ENCODE assay signal across 9 mouse cellular contexts in the genomic region with DNA sequence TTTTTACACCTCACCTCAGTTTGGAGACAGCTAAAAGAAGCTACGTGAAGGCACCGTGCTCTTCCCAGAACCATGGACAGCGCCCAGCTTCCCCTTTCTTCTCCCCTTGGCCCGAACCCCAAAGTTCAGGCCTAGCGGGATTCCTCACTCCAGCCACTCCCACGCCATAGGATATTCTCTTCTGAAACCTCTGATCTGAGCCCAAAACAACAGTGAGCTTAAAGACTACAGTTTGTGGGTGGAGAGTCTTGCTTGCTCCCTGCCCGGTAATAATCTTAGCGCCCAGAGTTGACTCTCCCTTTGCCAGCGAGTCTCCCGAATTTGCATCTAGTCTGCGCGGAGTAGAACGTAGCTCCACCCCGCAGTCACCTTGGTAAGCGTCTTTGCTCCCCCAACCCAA. TPM values are rescaled to one million over a fixed set of nuclear protein-coding genes. Genes with fewer than 3 reads are reported as not detected.
DNase-seq lines count a peak whose midpoint lies in the region; ATAC-seq and TF ChIP-seq lines count a peak whose summit lies in the region.
"Had no signal": no experiment of that assay in that cellular context is flagged by ENCODE, and none has a peak within 500 bp of the region (broad histone marks: within the 10 kb centered on the region; RNA-seq: fewer than 3 reads in every experiment).

No protein-coding gene starts in this region.

- no peaks in the 10 kb centered on the region for H3K4me1 ChIP-seq in heart, embryonic 13.5 days
- no peaks in the 10 kb centered on the region for H3K4me1 ChIP-seq in G1E (ENCODE audit: insufficient read depth, low read depth, low read length)
- H3K4me1 ChIP-seq in embryonic facial prominence, embryonic 12.5 days, result no peaks in the 10 kb centered on the region
- 0 out of 2 replicates have a peak, but pooled peaks cover 2% of the 10 kb centered on the region for H3K4me1 ChIP-seq in stomach, embryonic 14.5 days (ENCODE audit: control insufficient read depth, insufficient read depth, low read length)
- H3K4me1 ChIP-seq: limb, embryonic 13.5 days had no signal

- no peak for DNase-seq in heart, adult 8-10 months (ENCODE audit: low spot score)
- peak; percentile 36 for DNase-seq in G1E (ENCODE audit: low spot score)
- peak; percentile 22 to 53 for DNase-seq in kidney, postnatal 36 days
- DNase-seq in natural killer cell, adult 2 months (ENCODE audit: low spot score in 2 of 2), result no peak
- no peak for DNase-seq in left cerebral cortex, postnatal 25 days (ENCODE audit: low spot score in 2 of 2)

- H3K27ac ChIP-seq in heart, embryonic 13.5 days (replicated peaks), result no peak overlapping the region
- H3K27ac ChIP-seq in embryonic facial prominence, embryonic 12.5 days, result no peak overlapping the region
- H3K27ac ChIP-seq in stomach, embryonic 14.5 days (ENCODE audit: low read length), result no peak overlapping the region
- H3K27ac ChIP-seq: limb, embryonic 13.5 days had no signal

- H3K36me3 ChIP-seq in heart, embryonic 13.5 days, result no peaks in the 10 kb centered on the region
- H3K36me3 ChIP-seq in G1E (replicated peaks), result no peaks in the 10 kb centered on the region
- no peaks in the 10 kb centered on the region for H3K36me3 ChIP-seq in embryonic facial prominence, embryonic 12.5 days
- H3K36me3 ChIP-seq in stomach, embryonic 14.5 days (ENCODE audit: control insufficient read depth, insufficient read depth, low read length), result no peaks in the 10 kb centered on the region
- H3K36me3 ChIP-seq: limb, embryonic 13.5 days had no signal

- peak overlapping the region; percentile 54 for H3K4me2 ChIP-seq in heart, embryonic 13.5 days
- peak overlapping the region; percentile 30; the same call in 1 of the 2 replicates for H3K4me2 ChIP-seq in embryonic facial prominence, embryonic 12.5 days (replicated peaks)
- peak overlapping the region; percentile 26; the same call in 1 of the 2 replicates for H3K4me2 ChIP-seq in stomach, embryonic 14.5 days (replicated peaks; ENCODE audit: low read depth, low read length)
- H3K4me2 ChIP-seq: limb, embryonic 13.5 days had no signal

- no peak for TF ChIP-seq CTCF in G1E (IDR thresholded peaks at IDR 0.05; ENCODE audit: low read depth, low read length)

- H3K9ac ChIP-seq in heart, embryonic 13.5 days, result no peak overlapping the region
- no peak overlapping the region for H3K9ac ChIP-seq in embryonic facial prominence, embryonic 12.5 days
- H3K9ac ChIP-seq in stomach, embryonic 14.5 days (replicated peaks; ENCODE audit: low read depth, low read length), result no peak overlapping the region
- H3K9ac ChIP-seq: limb, embryonic 13.5 days had no signal

- 2% methylated on average over 15 of the region's 15 CpGs for WGBS in heart, embryonic 13.5 days
- WGBS in embryonic facial prominence, embryonic 12.5 days, result under 1% methylated on average over 15 of the region's 15 CpGs
- 2% methylated on average over 15 of the region's 15 CpGs for WGBS in stomach, embryonic 14.5 days

- ATAC-seq in heart, embryonic 13.5 days (ENCODE audit: extremely low read depth, insufficient number of reproducible peaks, low FRiP score, low TSS enrichment), result no peak
- no peak for ATAC-seq in G1E (ENCODE audit: extremely low read depth, insufficient number of reproducible peaks, low FRiP score, poor library complexity, severe bottlenecking)
- no peak for ATAC-seq in embryonic facial prominence, embryonic 12.5 days (ENCODE audit: insufficient number of reproducible peaks, insufficient read depth, low FRiP score, low TSS enrichment)
- no peak for ATAC-seq in stomach, embryonic 14.5 days (ENCODE audit: insufficient number of reproducible peaks, insufficient read depth, low FRiP score, low read depth)

- peaks cover 83% of the 10 kb centered on the region for H3K27me3 ChIP-seq in heart, embryonic 13.5 days (replicated peaks)
- H3K27me3 ChIP-seq in G1E (ENCODE audit: insufficient read depth, low read length), result peaks cover 24% of the 10 kb centered on the region
- peaks cover 47% of the 10 kb centered on the region for H3K27me3 ChIP-seq in embryonic facial prominence, embryonic 12.5 days
- peaks cover 29% of the 10 kb centered on the region for H3K27me3 ChIP-seq in stomach, embryonic 14.5 days (ENCODE audit: control insufficient read depth, insufficient read depth, low read length)

- H3K9me3 ChIP-seq in heart, embryonic 13.5 days, result no peaks in the 10 kb centered on the region
- H3K9me3 ChIP-seq in G1E (replicated peaks), result no peaks in the 10 kb centered on the region
- H3K9me3 ChIP-seq in embryonic facial prominence, embryonic 12.5 days, result no peaks in the 10 kb centered on the region
- H3K9me3 ChIP-seq in stomach, embryonic 14.5 days (ENCODE audit: control insufficient read depth, low read depth, low read length), result no peaks in the 10 kb centered on the region
- H3K9me3 ChIP-seq: limb, embryonic 13.5 days had no signal

- peak overlapping the region; percentile 13; the same call in 1 of the 2 replicates for H3K4me3 ChIP-seq in heart, embryonic 13.5 days
- no peak overlapping the region for H3K4me3 ChIP-seq in G1E (ENCODE audit: low read depth, low read length)
- peak overlapping the region; percentile 10; the same call in 1 of the 2 replicates for H3K4me3 ChIP-seq in embryonic facial prominence, embryonic 12.5 days
- H3K4me3 ChIP-seq in stomach, embryonic 14.5 days (ENCODE audit: low read depth, low read length), result no peak overlapping the region
- H3K4me3 ChIP-seq: limb, embryonic 13.5 days had no signal

- intact Hi-C loops in left cerebral cortex, postnatal 25 days (cut with DNase I), result loop anchor here (5.0 kb wide), 1 partner anchor 279 kb away; no protein-coding TSS in a partner anchor

RNA-seq across cellular contexts. Expression of a gene that starts 28.2 kb away (rescaled TPM):
- 4.1 and 4.6 TPM in 2 replicates for polyA plus RNA-seq in heart, embryonic 13.5 days (2015; fragmentation: Nextera tagmentation; extraction: Ambion mirVana)
- 1 to 10 TPM; 1.5 to 4.4 (median 4.0) TPM for total RNA-seq in heart, adult 8-10 months (2022)
- total RNA-seq in G1E (2014; fragmentation: Nextera tagmentation) (0.83 TPM in 1 of 2 replicates, not detected in the other), G1E (2017) (0.05 TPM in 1 of 2 replicates, not detected in the other)
- 0.05 and 0.12 TPM in 2 replicates for polyA plus RNA-seq in G1E (2012)
- polyA plus RNA-seq in embryonic facial prominence, embryonic 12.5 days (2016; fragmentation: Nextera tagmentation; extraction: Ambion mirVana), result 46.5 and 49.0 TPM in 2 replicates
- polyA plus RNA-seq in stomach, embryonic 14.5 days (2014; fragmentation: Nextera tagmentation; extraction: Ambion mirVana), result 30.1 and 31.4 TPM in 2 replicates
- total RNA-seq in left cerebral cortex, postnatal 25 days (2021), result 100 to 1,000 TPM; 114 to 122 TPM

Comparison
In these comparisons a context has a peak if more than half of its experiments do, and no peak if none do; other contexts are left out.
1. H3K4me3 ChIP-seq: peak in heart, embryonic 13.5 days (single experiment) and embryonic facial prominence, embryonic 12.5 days (single experiment); none in G1E (single experiment) and stomach, embryonic 14.5 days (single experiment).
2. DNase-seq: peak in G1E (single experiment) and kidney, postnatal 36 days (2 of 2); none in heart, adult 8-10 months (single experiment), natural killer cell, adult 2 months (0 of 2) and left cerebral cortex, postnatal 25 days (0 of 2).
3. Peak in every context shown above with its lines, with median percentiles within 50 percentile points of each other: H3K4me2 ChIP-seq.